ENCODE assay signal across 21 mouse cellular contexts in the genomic region with DNA sequence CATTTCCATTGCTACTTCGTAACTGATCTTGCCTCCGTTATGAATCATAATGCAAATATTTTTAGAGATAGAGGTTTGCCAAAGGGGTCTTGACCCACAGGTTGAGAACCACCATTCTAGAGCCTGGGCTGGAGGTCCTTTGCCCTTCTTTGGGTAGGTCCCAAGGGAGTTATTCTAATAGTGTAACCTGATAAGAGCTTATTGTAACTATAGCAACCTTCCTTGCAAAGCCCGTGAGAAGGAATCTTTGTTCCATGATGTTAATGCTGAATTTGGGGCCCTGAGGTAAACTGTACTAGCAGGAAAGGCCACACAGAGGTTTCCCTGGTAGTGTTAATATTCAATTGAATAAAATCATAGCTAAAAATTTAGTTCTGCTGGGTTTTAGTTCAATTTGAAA.
A peak's percentile ranks its signal among the peaks of the same experiment; 100 is the strongest.
DNase-seq lines count a peak whose midpoint lies in the region; ATAC-seq lines count a peak whose summit lies in the region.
"Had no signal": no experiment of that assay in that cellular context is flagged by ENCODE, and none has a peak within 500 bp of the region (broad histone marks: within the 10 kb centered on the region; RNA-seq: fewer than 3 reads in every experiment).

No protein-coding gene starts in this region.

- ATAC-seq in embryonic facial prominence, embryonic 14.5 days (ENCODE audit: low read depth) = peak; percentile 37; the same call in 1 of the 2 replicates
- ATAC-seq: activated CD4-positive, CD25-positive, alpha-beta regulatory T cell, adult 4 months; forebrain, embryonic 13.5 days; forebrain, embryonic 15.5 days; forebrain, postnatal 0 days; Patski had no signal

- WGBS in embryonic facial prominence, embryonic 14.5 days = 47% methylated on average over 3 of the region's 3 CpGs

- H3K36me3 ChIP-seq in embryonic facial prominence, embryonic 14.5 days (ENCODE audit: control insufficient read depth, insufficient read depth, low read length) = no peaks in the 10 kb centered on the region
- H3K36me3 ChIP-seq: embryonic facial prominence, embryonic 13.5 days; forebrain, embryonic 15.5 days had no signal

- 0 out of 2 replicates have a peak, but pooled peaks cover 4% of the 10 kb centered on the region for H3K9me3 ChIP-seq in embryonic facial prominence, embryonic 14.5 days (ENCODE audit: control insufficient read depth, low read length)
- H3K9me3 ChIP-seq: embryonic facial prominence, embryonic 13.5 days; forebrain, embryonic 13.5 days; forebrain, embryonic 15.5 days had no signal

- H3K27me3 ChIP-seq in embryonic facial prominence, embryonic 14.5 days (replicated peaks; ENCODE audit: control insufficient read depth, insufficient read depth, low read length) = no peaks in the 10 kb centered on the region
- H3K27me3 ChIP-seq: embryonic facial prominence, embryonic 13.5 days; forebrain, embryonic 13.5 days; forebrain, embryonic 15.5 days; Patski had no signal

- H3K9ac ChIP-seq in embryonic facial prominence, embryonic 14.5 days (ENCODE audit: low read depth, low read length) = no peak overlapping the region
- H3K9ac ChIP-seq: embryonic facial prominence, embryonic 13.5 days; forebrain, embryonic 13.5 days; forebrain, embryonic 15.5 days; forebrain, postnatal 0 days had no signal

- H3K4me2 ChIP-seq in embryonic facial prominence, embryonic 14.5 days (ENCODE audit: low read depth, low read length) = no peak overlapping the region
- H3K4me2 ChIP-seq: embryonic facial prominence, embryonic 13.5 days; forebrain, embryonic 13.5 days; forebrain, embryonic 15.5 days had no signal

- H3K4me1 ChIP-seq in embryonic facial prominence, embryonic 14.5 days (ENCODE audit: control insufficient read depth, insufficient read depth, low read length) = 0 out of 2 replicates have a peak, but pooled peaks cover 4% of the 10 kb centered on the region
- H3K4me1 ChIP-seq: forebrain, embryonic 13.5 days; forebrain, embryonic 15.5 days had no signal

- H3K27ac ChIP-seq in embryonic facial prominence, embryonic 14.5 days (replicated peaks; ENCODE audit: low read depth, low read length) = no peak overlapping the region
- H3K27ac ChIP-seq: embryonic facial prominence, embryonic 13.5 days; forebrain, embryonic 13.5 days; forebrain, embryonic 15.5 days had no signal

- DNase-seq in embryo, embryonic 11 days = peak; percentile 40
- no peak for DNase-seq in embryo, embryonic 9.5 days (ENCODE audit: extremely low spot score)
- peak; percentile 49 for DNase-seq in heart, adult 11 months
- DNase-seq in heart, adult 8-10 months (ENCODE audit: low spot score) = no peak
- DNase-seq in embryonic facial prominence, embryonic 14.5 days (ENCODE audit: low spot score) = peak; percentile 52
- DNase-seq in cerebellum, postnatal 10 days = no peak
- DNase-seq in layer of hippocampus, adult 9-10 months (ENCODE audit: low spot score) = no peak
- DNase-seq: adrenal gland, adult 8-10 months; adrenal gland, postnatal 14 days; adrenal gland, postnatal 36 days; cerebellum, adult 11-12 months; cerebellum, adult 2 months; cerebellum, adult 9-10 months; cerebellum, postnatal 14 days; cerebellum, postnatal 36 days; forebrain, postnatal 0 days had no signal

- no peak overlapping the region for H3K4me3 ChIP-seq in embryonic facial prominence, embryonic 14.5 days (ENCODE audit: low read depth, low read length)
- H3K4me3 ChIP-seq: embryonic facial prominence, embryonic 13.5 days; forebrain, embryonic 13.5 days; forebrain, embryonic 15.5 days had no signal

Comparison
In these comparisons a context has a peak if more than half of its experiments do, and no peak if none do; other contexts are left out.
1. DNase-seq: peak in embryo, embryonic 11 days (single experiment), heart, adult 11 months (single experiment) and embryonic facial prominence, embryonic 14.5 days (single experiment); none in embryo, embryonic 9.5 days (single experiment), heart, adult 8-10 months (single experiment), cerebellum, postnatal 10 days (0 of 2) and layer of hippocampus, adult 9-10 months (single experiment).